Mouse (Mus musculus) megakaryocyte progenitor cell, adult 5-6 weeks (primary cell): ENCODE results near the gene Prpf3. TPM values are rescaled to one million over a fixed set of nuclear protein-coding genes. Genes with fewer than 3 reads are reported as not detected.
"Not testable (repeated sequence)": the region's sequence is repeated elsewhere in the genome, so short reads cannot be mapped to it uniquely, and the experiment has no call there.

Experiments
- ATAC-seq: replicated peaks from 2 replicates; pipeline ENCODE4 v1.8.0; 2016; ENCODE audit warnings: mild to moderate bottlenecking, moderate TSS enrichment, inconsistent platforms; ENCODE audit not compliant: poor library complexity
- total RNA-seq, 2 experiments: library from RNA; stranded (forward) in 1 of 2; stranded (reverse) in 1 of 2; fragments of 157-497, 149-512 nt in 1 of 2; fragments of 200-1000 nt in 1 of 2; gene quantifications; 2 replicates each; pipeline versions ENCODE4 v1.2.3 to v1.2.4; 2015 to 2017

Gene Prpf3
- total RNA-seq, 2 experiments from 2014 or later = 25.7 to 56.2 TPM

DNA sequence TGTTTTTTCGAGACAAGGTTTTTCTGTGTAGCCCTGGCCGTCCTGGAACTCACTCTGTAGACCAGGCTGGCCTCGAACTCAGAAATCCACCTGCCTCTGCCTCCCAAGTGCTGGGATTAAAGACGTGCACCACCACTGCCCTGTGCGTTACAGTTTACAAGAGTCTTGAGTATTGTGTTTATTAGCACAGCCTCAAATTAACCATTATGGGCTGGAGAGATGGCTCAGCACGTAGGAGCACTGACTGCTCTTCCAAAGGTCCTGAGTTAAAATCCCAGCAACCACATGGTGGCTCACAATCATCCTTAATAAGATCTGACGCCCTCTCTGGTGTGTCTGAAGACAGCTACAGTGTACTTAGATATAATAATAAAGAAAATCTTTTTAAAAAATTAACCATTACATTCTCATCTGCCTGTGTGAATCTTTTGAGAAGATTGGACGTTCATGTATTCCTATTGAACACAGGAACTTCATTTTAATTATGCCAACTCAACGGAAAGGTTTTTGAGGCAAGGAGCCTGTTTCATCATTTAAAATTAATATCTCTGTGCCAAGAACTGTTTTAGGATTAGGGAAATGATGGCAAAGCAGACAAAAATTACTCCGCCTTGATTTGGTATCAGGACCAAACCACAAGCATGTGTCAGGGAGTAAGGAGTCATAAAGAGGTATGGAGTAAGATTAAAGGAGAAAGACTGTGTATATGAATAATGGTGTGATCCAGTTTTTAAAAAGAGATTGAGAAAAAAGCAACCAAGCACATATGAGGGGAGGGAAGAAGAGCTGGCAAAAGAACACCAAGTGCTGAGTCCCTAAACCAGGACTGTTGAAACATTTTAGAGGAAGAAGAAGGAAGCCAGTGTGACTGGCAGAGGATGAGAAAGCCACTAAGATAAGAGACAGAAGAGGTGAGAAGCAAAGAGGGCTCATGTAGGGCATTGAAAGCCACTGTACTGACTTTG, 35.4 kb downstream of the Prpf3 start:
- no peak for ATAC-seq

DNA sequence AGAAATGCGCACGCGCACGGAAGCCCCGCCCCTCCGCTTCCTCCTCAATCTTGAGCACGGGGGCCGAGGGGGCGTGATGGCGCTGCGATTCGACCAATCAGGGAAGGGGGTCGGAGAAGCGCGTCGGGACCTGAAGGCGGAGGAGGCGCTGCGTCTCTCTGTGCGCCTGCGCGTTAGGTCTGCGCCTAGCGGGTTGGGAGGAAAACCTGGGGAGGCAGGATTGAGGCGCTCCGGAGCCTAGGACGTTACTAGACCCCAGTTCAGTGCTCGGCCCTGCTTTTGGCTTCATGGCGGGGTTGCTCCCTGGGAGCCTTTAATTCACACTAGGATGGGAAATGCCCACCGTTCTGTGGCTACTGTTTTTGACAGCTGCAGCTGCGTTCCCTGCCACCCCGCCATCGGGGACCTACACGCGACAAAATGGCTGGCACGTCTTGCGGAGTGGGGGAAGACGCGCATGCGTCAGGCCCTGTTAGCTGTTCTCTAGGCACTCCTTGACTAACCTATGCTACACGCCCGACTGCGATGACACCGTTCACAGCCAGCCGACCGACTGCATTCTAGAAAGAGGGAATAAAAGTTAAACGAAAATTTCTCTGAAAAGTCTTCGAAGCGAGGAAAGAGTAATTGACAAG, 36.2 kb downstream of the Prpf3 start:
- peak; percentile 92 for ATAC-seq

DNA sequence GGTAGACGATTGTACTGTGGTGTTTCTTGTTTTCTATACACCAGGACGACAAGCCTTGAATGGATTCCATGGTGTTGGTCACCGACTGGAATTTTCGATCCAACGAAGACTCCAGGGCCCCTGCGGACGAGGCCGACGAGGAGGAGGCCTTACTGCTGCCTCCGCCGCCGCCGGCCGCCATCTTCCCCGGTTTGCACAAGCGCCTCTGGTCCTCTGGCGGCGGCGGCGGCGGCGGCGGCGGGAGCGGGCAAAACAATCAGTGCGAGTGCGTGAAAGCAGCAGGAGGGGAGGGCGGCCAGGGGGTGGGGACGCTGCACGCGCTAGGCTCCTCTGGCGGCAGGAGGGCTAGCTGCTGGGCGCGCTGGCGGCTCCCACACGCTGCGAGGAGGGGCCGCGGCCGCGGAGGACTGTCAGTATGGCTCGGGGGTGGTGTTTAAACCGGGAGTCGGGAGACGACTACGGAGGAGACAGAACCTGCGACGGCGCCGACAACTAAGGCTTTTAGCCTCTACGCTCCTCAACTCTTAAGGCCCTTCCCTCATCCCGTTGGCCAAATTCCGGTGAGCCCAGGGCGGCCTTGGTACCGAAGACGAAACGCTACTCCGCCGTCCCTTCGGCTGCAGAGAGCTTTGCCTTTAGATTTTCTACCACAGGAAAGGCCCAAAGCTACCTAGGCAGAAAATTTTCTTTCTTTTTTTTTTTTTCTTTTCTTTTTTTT, 37.0 kb downstream of the Prpf3 start, which contains the start of gene Rprd2:
Gene Rprd2 (minus strand): TSS at position 293 of the 718 bp plus-strand sequence.
- ATAC-seq = peak; percentile 42

DNA sequence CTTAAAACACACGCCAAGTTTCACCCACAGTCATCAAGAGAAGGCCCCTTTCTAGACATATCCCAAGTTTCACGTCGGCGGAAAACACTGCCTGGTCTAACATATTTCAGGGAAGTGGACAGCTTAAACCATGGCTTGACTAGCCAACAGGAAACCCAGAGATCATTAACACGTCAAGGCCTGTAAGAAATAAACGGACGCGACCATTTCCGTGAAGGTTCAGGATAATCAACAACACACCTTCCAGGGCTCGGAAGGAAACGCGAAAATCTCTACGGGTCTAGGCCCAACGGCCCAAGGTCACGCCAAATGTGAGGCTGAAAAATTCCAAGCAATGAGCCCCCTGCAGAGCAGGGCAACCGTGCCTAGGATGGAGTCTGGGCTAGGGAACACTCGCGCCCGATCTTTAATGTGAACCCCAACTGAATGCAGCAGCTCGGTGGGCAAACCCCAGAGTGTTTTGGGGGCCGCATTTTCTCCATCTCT, 37.6 kb downstream of the Prpf3 start:
- 0 out of 2 replicates have a peak, but pooled peaks have one; percentile 1 for ATAC-seq

DNA sequence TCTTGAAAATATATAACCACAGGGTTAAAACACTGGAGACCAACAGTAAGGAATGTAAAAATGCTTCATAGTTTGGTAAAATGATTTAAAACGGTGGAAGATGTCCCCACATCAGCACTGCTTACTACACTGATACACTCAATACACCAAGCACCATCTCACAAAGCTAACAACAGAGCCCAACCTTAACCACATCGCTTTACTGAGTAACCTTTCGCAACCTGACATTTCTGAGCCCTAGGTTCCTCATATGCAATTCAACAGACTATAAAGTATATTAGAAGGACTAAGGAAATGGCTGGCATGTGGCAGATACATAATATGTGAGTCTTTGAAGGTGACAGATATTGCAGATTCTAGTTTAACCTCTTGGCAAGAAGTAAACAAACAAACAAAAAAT, 39.0 kb downstream of the Prpf3 start:
- peak; percentile 26 for ATAC-seq

DNA sequence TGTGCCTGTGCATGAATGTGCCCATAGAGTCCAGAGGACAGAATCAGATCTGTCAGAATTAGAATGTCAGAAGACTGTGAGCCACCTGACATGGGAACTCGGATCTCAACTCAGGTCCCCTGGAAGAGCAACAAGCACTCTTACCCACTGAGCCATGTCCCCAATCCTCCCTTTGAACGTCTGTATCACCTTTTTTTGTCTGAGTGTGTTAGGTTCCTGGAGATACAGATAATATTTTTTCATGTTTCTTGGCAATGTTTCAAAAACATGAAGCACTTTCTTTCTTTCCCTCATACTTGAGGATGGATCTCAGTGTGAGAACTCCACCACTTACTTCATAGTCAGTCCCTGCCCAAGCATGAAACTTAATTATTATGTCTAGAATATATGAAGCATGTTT, 47.3 kb downstream of the Prpf3 start:
- peak; percentile 60 for ATAC-seq

DNA sequence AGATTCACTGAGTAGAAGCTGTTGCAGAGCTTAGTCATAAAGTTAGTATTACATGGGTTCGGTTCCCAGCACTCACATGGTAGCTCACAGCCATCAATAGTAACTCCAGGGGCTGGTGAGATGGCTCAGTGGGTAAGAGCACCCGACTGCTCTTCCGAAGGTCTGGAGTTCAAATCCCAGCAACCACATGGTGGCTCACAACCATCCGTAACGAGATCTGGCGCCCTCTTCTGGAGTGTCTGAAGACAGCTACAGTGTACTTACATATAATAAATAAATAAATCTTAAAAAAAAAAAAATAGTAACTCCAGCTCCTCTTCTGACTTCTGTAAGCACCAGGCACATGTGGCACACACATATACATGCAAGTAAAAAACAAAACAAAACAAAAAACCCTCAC, 48.1 kb downstream of the Prpf3 start:
- ATAC-seq = not testable (repeated sequence)

DNA sequence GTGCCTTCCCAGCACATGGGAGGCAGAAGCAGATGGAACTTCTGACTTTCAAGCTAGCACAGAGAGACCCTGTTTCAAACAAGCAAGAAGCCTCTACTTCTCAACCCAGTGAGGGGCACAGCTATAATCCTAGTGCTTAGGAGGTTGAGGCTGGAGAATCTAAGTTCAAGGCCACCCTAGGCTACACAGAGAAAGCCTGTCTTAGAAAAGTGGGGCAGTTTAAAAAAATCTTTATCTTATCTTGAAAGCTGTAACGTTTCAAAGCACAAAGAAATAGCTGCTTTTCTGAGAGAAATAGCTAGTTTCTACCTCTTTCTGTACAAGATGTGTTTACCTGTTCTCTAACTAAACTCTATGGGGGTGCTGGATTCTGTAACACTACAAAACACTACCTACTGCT, 49.0 kb downstream of the Prpf3 start:
- no peak for ATAC-seq

DNA sequence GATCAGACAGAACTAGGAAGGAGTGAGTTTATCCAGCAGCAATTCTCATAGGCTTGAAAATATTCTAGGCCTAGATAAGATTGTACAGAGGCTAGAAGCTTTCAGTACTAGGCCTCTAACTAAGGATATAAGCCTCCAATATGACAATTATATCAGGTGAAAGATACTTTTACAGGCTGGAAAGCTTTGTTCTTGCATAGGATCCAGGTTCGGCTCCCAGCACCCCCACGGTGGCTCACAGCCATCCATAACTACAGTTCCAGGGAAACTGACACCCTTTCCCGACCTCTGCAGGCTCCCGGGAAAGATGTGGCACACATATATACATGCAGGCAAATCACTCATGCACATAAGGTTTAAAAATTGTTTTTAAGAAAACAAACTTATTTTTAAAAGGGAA, 51.8 kb downstream of the Prpf3 start:
- ATAC-seq = no peak

DNA sequence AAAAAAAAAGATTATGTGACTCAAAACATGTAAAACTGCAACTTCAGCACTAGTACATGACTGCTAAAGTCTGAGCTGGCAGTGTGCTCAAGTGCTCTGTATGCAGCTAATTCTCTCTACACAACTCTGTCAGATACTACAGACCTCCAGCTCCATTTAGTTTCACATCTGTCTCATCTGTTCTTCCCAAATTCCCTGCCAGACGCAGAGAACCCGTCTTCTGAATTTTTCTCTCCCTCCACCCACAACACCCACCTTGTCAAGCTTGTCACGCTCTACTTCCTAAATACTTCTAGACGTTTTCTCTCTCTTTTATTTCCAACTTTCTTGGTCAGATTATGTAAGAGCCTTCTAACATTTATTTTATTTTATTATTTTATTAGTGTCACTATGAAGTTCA, 56.9 kb downstream of the Prpf3 start:
- no peak for ATAC-seq

DNA sequence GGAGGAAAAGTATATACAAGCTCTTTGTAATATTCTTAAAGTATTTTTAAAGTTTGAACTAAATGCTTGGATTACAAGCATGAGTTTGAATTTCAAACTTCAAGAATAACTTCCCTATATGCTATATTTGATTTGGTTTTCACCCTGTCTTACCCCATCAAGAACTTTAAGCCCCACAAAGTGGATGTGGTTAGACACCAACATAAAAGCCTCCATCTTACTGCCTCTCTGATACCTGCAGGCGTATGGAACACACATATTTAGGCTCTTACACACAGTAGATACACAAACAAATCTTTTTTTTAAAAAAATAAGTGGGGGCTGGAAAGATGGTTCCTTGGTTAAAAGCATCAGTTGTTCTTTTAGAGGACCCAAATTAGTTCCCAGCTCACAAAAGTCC, 61.4 kb downstream of the Prpf3 start:
- no peak for ATAC-seq

DNA sequence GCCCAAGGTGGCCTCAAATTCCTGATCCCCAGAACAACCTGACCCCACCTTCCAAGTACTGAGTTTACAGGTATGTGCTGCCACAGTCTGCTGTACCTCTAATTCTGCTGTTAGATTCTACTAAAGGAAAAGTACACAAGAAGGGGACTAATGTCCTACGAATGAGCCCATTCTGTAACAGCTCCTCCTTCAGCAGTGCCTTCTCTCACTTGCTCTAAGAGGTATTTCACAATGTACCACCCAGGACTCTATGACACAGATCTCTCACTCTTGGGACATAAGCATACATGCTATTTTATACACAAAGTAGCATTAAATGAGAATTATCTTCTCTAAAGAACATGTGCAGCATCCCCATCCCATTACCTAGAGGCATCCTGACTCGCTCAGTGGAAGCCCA, 62.0 kb downstream of the Prpf3 start:
- ATAC-seq = no peak

DNA sequence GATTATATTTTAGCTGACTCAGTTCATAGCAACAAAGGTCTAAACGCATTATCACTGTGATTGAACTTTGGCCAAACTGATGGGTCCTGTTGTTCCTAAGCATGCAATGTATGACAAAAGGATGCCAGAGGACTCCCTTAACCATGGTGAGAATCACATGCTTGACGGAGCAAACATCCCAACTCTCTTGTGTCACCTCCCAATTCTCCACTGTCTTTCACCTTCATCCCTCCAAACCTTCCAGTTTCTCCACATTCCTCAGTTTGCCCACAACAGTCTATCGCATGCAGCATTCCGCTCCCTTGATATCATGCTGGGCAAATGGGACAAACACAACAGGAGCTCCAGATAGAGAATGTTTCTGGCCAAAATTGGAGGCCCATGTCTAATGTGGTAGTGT, 70.2 kb downstream of the Prpf3 start:
- ATAC-seq = no peak

Other genes starting within 250 kb of the Prpf3 start
- gene Ensa, start 230.9 kb downstream of the Prpf3 start, total RNA-seq (2015) = 32.6 and 37.1 TPM in 2 replicates
- 49.7 and 66.8 TPM in 2 replicates for gene Ensa, start 230.9 kb downstream of the Prpf3 start, total RNA-seq (2017)
- 154 and 191 TPM in 2 replicates for gene Mcl1, start 197.1 kb downstream of the Prpf3 start, total RNA-seq (2015)
- gene Mcl1, start 197.1 kb downstream of the Prpf3 start, total RNA-seq (2017) = 131 and 135 TPM in 2 replicates
- gene Adamtsl4, start 168.0 kb downstream of the Prpf3 start, total RNA-seq (2015) = 0.17 and 1.4 TPM in 2 replicates
- 0.33 TPM in 1 of 2 replicates, not detected in the other for gene Adamtsl4, start 168.0 kb downstream of the Prpf3 start, total RNA-seq (2017)
- gene Ecm1, start 116.3 kb downstream of the Prpf3 start, total RNA-seq (2015) = 3.9 and 5.4 TPM in 2 replicates
- 0.37 and 1.8 TPM in 2 replicates for gene Ecm1, start 116.3 kb downstream of the Prpf3 start, total RNA-seq (2017)
- 27.8 and 29.9 TPM in 2 replicates for gene Tars2, start 95.7 kb downstream of the Prpf3 start, total RNA-seq (2015)
- gene Tars2, start 95.7 kb downstream of the Prpf3 start, total RNA-seq (2017) = 47.3 and 52.2 TPM in 2 replicates
- gene Rprd2, start 37.0 kb downstream of the Prpf3 start, total RNA-seq (2015) = 51.7 and 59.5 TPM in 2 replicates
- 18.9 and 22.5 TPM in 2 replicates for gene Rprd2, start 37.0 kb downstream of the Prpf3 start, total RNA-seq (2017)
- 132 and 147 TPM in 2 replicates for gene Mrps21, start 15.6 kb upstream of the Prpf3 start, total RNA-seq (2015)
- 382 and 387 TPM in 2 replicates for gene Mrps21, start 15.6 kb upstream of the Prpf3 start, total RNA-seq (2017)
- gene Ciart, start 26.4 kb upstream of the Prpf3 start, total RNA-seq (2015) = 0.56 and 1.3 TPM in 2 replicates
- 2.8 and 3.3 TPM in 2 replicates for gene Ciart, start 26.4 kb upstream of the Prpf3 start, total RNA-seq (2017)
- gene BC028528, start 36.1 kb upstream of the Prpf3 start, total RNA-seq (2015) = 55.1 and 62.0 TPM in 2 replicates
- 63.3 and 68.9 TPM in 2 replicates for gene BC028528, start 36.1 kb upstream of the Prpf3 start, total RNA-seq (2017)
- 30.6 and 30.8 TPM in 2 replicates for gene Aph1a, start 38.1 kb upstream of the Prpf3 start, total RNA-seq (2015)
- gene Aph1a, start 38.1 kb upstream of the Prpf3 start, total RNA-seq (2017) = 34.9 and 35.1 TPM in 2 replicates
- gene Car14, start 48.8 kb upstream of the Prpf3 start, total RNA-seq (2015) = not detected in 2 replicates
- not detected in 2 replicates for gene Car14, start 48.8 kb upstream of the Prpf3 start, total RNA-seq (2017)
- gene Anp32e, start 73.4 kb upstream of the Prpf3 start, total RNA-seq (2015) = 101 and 132 TPM in 2 replicates
- 384 and 526 TPM in 2 replicates for gene Anp32e, start 73.4 kb upstream of the Prpf3 start, total RNA-seq (2017)
- gene Plekho1, start 140.1 kb upstream of the Prpf3 start, total RNA-seq (2015) = 22.1 and 25.9 TPM in 2 replicates
- gene Plekho1, start 140.1 kb upstream of the Prpf3 start, total RNA-seq (2017) = 24.7 and 25.1 TPM in 2 replicates
- 26.3 and 28.4 TPM in 2 replicates for gene Vps45, start 202.6 kb upstream of the Prpf3 start, total RNA-seq (2015)
- 10.9 and 12.6 TPM in 2 replicates for gene Vps45, start 202.6 kb upstream of the Prpf3 start, total RNA-seq (2017)
- 3.0 and 3.2 TPM in 2 replicates for gene Otud7b, start 248.6 kb upstream of the Prpf3 start, total RNA-seq (2015)
- 4.9 and 12.7 TPM in 2 replicates for gene Otud7b, start 248.6 kb upstream of the Prpf3 start, total RNA-seq (2017)